Comparison of ENCODE assay signal across 17 mouse cellular contexts in the genomic region with DNA sequence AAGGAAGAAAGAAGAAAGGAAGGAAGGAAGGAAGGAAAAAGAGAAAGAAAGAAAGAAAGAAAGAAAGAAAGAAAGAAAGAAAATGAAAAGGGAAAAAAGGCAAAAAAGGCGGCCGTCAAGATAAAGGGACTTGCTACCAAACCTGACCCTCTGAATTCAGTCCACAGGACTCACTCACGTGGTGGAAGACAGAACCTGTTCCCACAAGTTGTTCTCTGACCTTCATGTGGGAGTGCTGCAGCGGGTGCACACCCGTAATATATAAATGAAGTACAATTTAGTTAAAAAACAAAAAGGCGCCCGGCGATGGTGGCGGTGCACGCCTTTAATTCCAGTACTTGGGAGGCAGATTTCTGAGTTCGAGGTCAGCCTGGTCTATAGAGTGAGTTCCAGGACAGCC. TPM values are rescaled to one million over a fixed set of nuclear protein-coding genes. Genes with fewer than 3 reads are reported as not detected.
DNase-seq lines count a peak whose midpoint lies in the region; ATAC-seq lines count a peak whose summit lies in the region.
"Had no signal": no experiment of that assay in that cellular context is flagged by ENCODE, and none has a peak within 500 bp of the region (broad histone marks: within the 10 kb centered on the region; RNA-seq: fewer than 3 reads in every experiment).

No protein-coding gene starts in this region.

- H3K9ac ChIP-seq in hindbrain, embryonic 12.5 days: peak overlapping the region; percentile 48; the same call in 1 of the 2 replicates
- H3K9ac ChIP-seq in hindbrain, embryonic 16.5 days (ENCODE audit: low read depth, low read length): no peak overlapping the region
- H3K9ac ChIP-seq in midbrain, embryonic 12.5 days (replicated peaks): no peak overlapping the region
- H3K9ac ChIP-seq in forebrain, embryonic 12.5 days: peak overlapping the region; percentile 99; the same call in 1 of the 2 replicates
- no peak overlapping the region for H3K9ac ChIP-seq in midbrain, embryonic 14.5 days (replicated peaks; ENCODE audit: low read length)
- H3K9ac ChIP-seq: liver, embryonic 15.5 days; stomach, embryonic 15.5 days had no signal

- no peak for DNase-seq in midbrain, embryonic 10.5 days (ENCODE audit: low spot score)
- no peak for DNase-seq in midbrain, embryonic 14.5 days
- DNase-seq in left cerebral cortex, postnatal 25 days (ENCODE audit: low spot score in 2 of 2): no peak
- DNase-seq in ovary, postnatal 10 days (ENCODE audit: low spot score): no peak
- DNase-seq: cerebellum, postnatal 14 days; layer of hippocampus, adult 9-11 months; lung, postnatal 4 days; thymus, postnatal 25 days had no signal

- ATAC-seq in hindbrain, embryonic 12.5 days (ENCODE audit: low FRiP score): no peak
- no peak for ATAC-seq in hindbrain, embryonic 16.5 days
- ATAC-seq in midbrain, embryonic 12.5 days (ENCODE audit: low FRiP score, low read depth): no peak
- no peak for ATAC-seq in forebrain, embryonic 12.5 days (ENCODE audit: low FRiP score)
- no peak for ATAC-seq in midbrain, embryonic 14.5 days (ENCODE audit: low FRiP score, low TSS enrichment)
- ATAC-seq: activated CD4-positive, CD25-positive, alpha-beta regulatory T cell, adult 4 months had no signal

- H3K4me3 ChIP-seq in hindbrain, embryonic 12.5 days: peak overlapping the region; percentile 94; the same call in 1 of the 2 replicates
- no peak overlapping the region for H3K4me3 ChIP-seq in hindbrain, embryonic 16.5 days (ENCODE audit: low read length)
- peak overlapping the region; percentile 96; the same call in 1 of the 2 replicates for H3K4me3 ChIP-seq in midbrain, embryonic 12.5 days
- no peak overlapping the region for H3K4me3 ChIP-seq in midbrain, embryonic 10.5 days
- no peak overlapping the region for H3K4me3 ChIP-seq in forebrain, embryonic 12.5 days (replicated peaks)
- peak overlapping the region; percentile 52 for H3K4me3 ChIP-seq in midbrain, embryonic 14.5 days (replicated peaks; ENCODE audit: low read depth, low read length)
- H3K4me3 ChIP-seq: liver, embryonic 15.5 days; stomach, embryonic 15.5 days had no signal

- no peaks in the 10 kb centered on the region for H3K9me3 ChIP-seq in hindbrain, embryonic 12.5 days (replicated peaks)
- H3K9me3 ChIP-seq in hindbrain, embryonic 16.5 days (ENCODE audit: control insufficient read depth, low read length): no peaks in the 10 kb centered on the region
- H3K9me3 ChIP-seq in midbrain, embryonic 12.5 days: no peaks in the 10 kb centered on the region
- no peaks in the 10 kb centered on the region for H3K9me3 ChIP-seq in midbrain, embryonic 10.5 days (replicated peaks)
- no peaks in the 10 kb centered on the region for H3K9me3 ChIP-seq in forebrain, embryonic 12.5 days
- no peaks in the 10 kb centered on the region for H3K9me3 ChIP-seq in midbrain, embryonic 14.5 days (ENCODE audit: control insufficient read depth, low read length)
- H3K9me3 ChIP-seq: liver, embryonic 15.5 days; stomach, embryonic 15.5 days had no signal

- H3K27me3 ChIP-seq in hindbrain, embryonic 12.5 days: no peaks in the 10 kb centered on the region
- no peaks in the 10 kb centered on the region for H3K27me3 ChIP-seq in hindbrain, embryonic 16.5 days (replicated peaks; ENCODE audit: control insufficient read depth, insufficient read depth, low read length)
- no peaks in the 10 kb centered on the region for H3K27me3 ChIP-seq in midbrain, embryonic 12.5 days
- H3K27me3 ChIP-seq in midbrain, embryonic 10.5 days (ENCODE audit: low read depth, poor library complexity, severe bottlenecking): no peaks in the 10 kb centered on the region
- no peaks in the 10 kb centered on the region for H3K27me3 ChIP-seq in forebrain, embryonic 12.5 days
- H3K27me3 ChIP-seq in midbrain, embryonic 14.5 days (ENCODE audit: control insufficient read depth, insufficient read depth, low read length): no peaks in the 10 kb centered on the region
- H3K27me3 ChIP-seq: stomach, embryonic 15.5 days had no signal

- peaks cover 16% of the 10 kb centered on the region; the same call in 1 of the 2 replicates for H3K36me3 ChIP-seq in hindbrain, embryonic 12.5 days
- no peaks in the 10 kb centered on the region for H3K36me3 ChIP-seq in hindbrain, embryonic 16.5 days (ENCODE audit: control insufficient read depth, insufficient read depth, low read length)
- peaks cover 18% of the 10 kb centered on the region for H3K36me3 ChIP-seq in midbrain, embryonic 12.5 days
- H3K36me3 ChIP-seq in midbrain, embryonic 10.5 days: peaks cover 22% of the 10 kb centered on the region
- peaks cover 15% of the 10 kb centered on the region for H3K36me3 ChIP-seq in forebrain, embryonic 12.5 days (replicated peaks)
- peaks cover 14% of the 10 kb centered on the region; the same call in 1 of the 2 replicates for H3K36me3 ChIP-seq in midbrain, embryonic 14.5 days (ENCODE audit: control insufficient read depth, insufficient read depth, low read length)
- H3K36me3 ChIP-seq: liver, embryonic 15.5 days; stomach, embryonic 15.5 days had no signal

- peak overlapping the region; percentile 62; the same call in 1 of the 2 replicates for H3K27ac ChIP-seq in hindbrain, embryonic 12.5 days
- H3K27ac ChIP-seq in hindbrain, embryonic 16.5 days (ENCODE audit: low read depth, low read length): no peak overlapping the region
- no peak overlapping the region for H3K27ac ChIP-seq in midbrain, embryonic 12.5 days (replicated peaks)
- H3K27ac ChIP-seq in midbrain, embryonic 10.5 days (replicated peaks): no peak overlapping the region
- no peak overlapping the region for H3K27ac ChIP-seq in forebrain, embryonic 12.5 days
- H3K27ac ChIP-seq in midbrain, embryonic 14.5 days (replicated peaks; ENCODE audit: low read depth, low read length): no peak overlapping the region
- H3K27ac ChIP-seq: liver, embryonic 15.5 days had no signal

- peak overlapping the region; percentile 93 for H3K4me2 ChIP-seq in hindbrain, embryonic 12.5 days (replicated peaks)
- no peak overlapping the region for H3K4me2 ChIP-seq in hindbrain, embryonic 16.5 days (ENCODE audit: low read length)
- peak overlapping the region; percentile 95 for H3K4me2 ChIP-seq in midbrain, embryonic 12.5 days (replicated peaks)
- H3K4me2 ChIP-seq in forebrain, embryonic 12.5 days: peak overlapping the region; percentile 93; the same call in 1 of the 2 replicates
- H3K4me2 ChIP-seq in midbrain, embryonic 14.5 days (ENCODE audit: low read length): peak overlapping the region; percentile 98
- H3K4me2 ChIP-seq: liver, embryonic 15.5 days had no signal

- intact Hi-C loops in left cerebral cortex, postnatal 25 days (cut with DNase I): no loop called here

- 86% methylated on average over 11 of the region's 11 CpGs for WGBS in hindbrain, embryonic 12.5 days
- 82% methylated on average over 11 of the region's 11 CpGs for WGBS in hindbrain, embryonic 16.5 days
- WGBS in midbrain, embryonic 12.5 days: 91% methylated on average over 11 of the region's 11 CpGs
- 85% methylated on average over 11 of the region's 11 CpGs for WGBS in midbrain, embryonic 10.5 days
- 81% methylated on average over 11 of the region's 11 CpGs for WGBS in forebrain, embryonic 12.5 days
- WGBS in midbrain, embryonic 14.5 days: 87% methylated on average over 11 of the region's 11 CpGs

- H3K4me1 ChIP-seq in hindbrain, embryonic 12.5 days: peaks cover 48% of the 10 kb centered on the region
- H3K4me1 ChIP-seq in hindbrain, embryonic 16.5 days (ENCODE audit: control insufficient read depth, insufficient read depth, low read depth, low read length): peaks cover 37% of the 10 kb centered on the region
- H3K4me1 ChIP-seq in midbrain, embryonic 12.5 days: peaks cover 47% of the 10 kb centered on the region
- peaks cover 54% of the 10 kb centered on the region for H3K4me1 ChIP-seq in midbrain, embryonic 10.5 days
- peaks cover 51% of the 10 kb centered on the region for H3K4me1 ChIP-seq in forebrain, embryonic 12.5 days
- peaks cover 46% of the 10 kb centered on the region for H3K4me1 ChIP-seq in midbrain, embryonic 14.5 days (ENCODE audit: control insufficient read depth, insufficient read depth, low read length)

RNA-seq across cellular contexts. Expression of gene Mex3a, which starts 3.5 kb away (rescaled TPM):
- 44.2 and 44.5 TPM in 2 replicates for polyA plus RNA-seq in hindbrain, embryonic 12.5 days (2016; fragmentation: Nextera tagmentation; extraction: Ambion mirVana)
- polyA plus RNA-seq in hindbrain, embryonic 16.5 days (2015; fragmentation: Nextera tagmentation; extraction: Ambion mirVana): 20.4 and 22.1 TPM in 2 replicates
- 47.8 and 49.9 TPM in 2 replicates for polyA plus RNA-seq in midbrain, embryonic 12.5 days (2016; fragmentation: Nextera tagmentation; extraction: Ambion mirVana)
- 27.7 and 33.8 TPM in 2 replicates for polyA plus RNA-seq in midbrain, embryonic 10.5 days (2016; fragmentation: Nextera tagmentation; extraction: Ambion mirVana)
- polyA plus RNA-seq in forebrain, embryonic 12.5 days (2016; fragmentation: Nextera tagmentation; extraction: Ambion mirVana): 51.0 and 53.2 TPM in 2 replicates
- polyA plus RNA-seq in midbrain, embryonic 14.5 days (2014; fragmentation: Nextera tagmentation; extraction: Ambion mirVana): 50.8 and 51.8 TPM in 2 replicates
- 1 to 10 TPM; 2.8 to 3.0 TPM for total RNA-seq in left cerebral cortex, postnatal 25 days (2021)

RNA-seq across cellular contexts. Expression of gene Lmna, which starts 18.9 kb away (rescaled TPM):
- 48.9 and 61.6 TPM in 2 replicates for polyA plus RNA-seq in hindbrain, embryonic 12.5 days (2016; fragmentation: Nextera tagmentation; extraction: Ambion mirVana)
- polyA plus RNA-seq in hindbrain, embryonic 16.5 days (2015; fragmentation: Nextera tagmentation; extraction: Ambion mirVana): 62.3 and 70.4 TPM in 2 replicates
- polyA plus RNA-seq in midbrain, embryonic 12.5 days (2016; fragmentation: Nextera tagmentation; extraction: Ambion mirVana): 34.3 and 42.8 TPM in 2 replicates
- polyA plus RNA-seq in midbrain, embryonic 10.5 days (2016; fragmentation: Nextera tagmentation; extraction: Ambion mirVana): 13.5 and 18.3 TPM in 2 replicates
- polyA plus RNA-seq in forebrain, embryonic 12.5 days (2016; fragmentation: Nextera tagmentation; extraction: Ambion mirVana): 23.2 and 25.8 TPM in 2 replicates
- 31.0 and 34.3 TPM in 2 replicates for polyA plus RNA-seq in midbrain, embryonic 14.5 days (2014; fragmentation: Nextera tagmentation; extraction: Ambion mirVana)
- total RNA-seq in left cerebral cortex, postnatal 25 days (2021): 10 to 100 TPM; 42.1 to 48.7 TPM

RNA-seq across cellular contexts. Expression of gene Rab25, which starts 19.5 kb away (rescaled TPM):
- polyA plus RNA-seq in hindbrain, embryonic 12.5 days (2016; fragmentation: Nextera tagmentation; extraction: Ambion mirVana): 1.5 and 2.4 TPM in 2 replicates
- 0.15 TPM in 1 of 2 replicates, not detected in the other for polyA plus RNA-seq in hindbrain, embryonic 16.5 days (2015; fragmentation: Nextera tagmentation; extraction: Ambion mirVana)
- polyA plus RNA-seq in midbrain, embryonic 12.5 days (2016; fragmentation: Nextera tagmentation; extraction: Ambion mirVana): 0.21 and 0.47 TPM in 2 replicates
- polyA plus RNA-seq in midbrain, embryonic 10.5 days (2016; fragmentation: Nextera tagmentation; extraction: Ambion mirVana): 0.49 and 0.79 TPM in 2 replicates
- polyA plus RNA-seq in forebrain, embryonic 12.5 days (2016; fragmentation: Nextera tagmentation; extraction: Ambion mirVana): 0.82 and 1.2 TPM in 2 replicates
- not detected in 2 replicates for polyA plus RNA-seq in midbrain, embryonic 14.5 days (2014; fragmentation: Nextera tagmentation; extraction: Ambion mirVana)
- total RNA-seq in left cerebral cortex, postnatal 25 days (2021): not detected
- total RNA-seq: heart, postnatal 25 days; left cerebral cortex, postnatal 14 days had no signal
- polyA plus RNA-seq: activated CD4-positive, CD25-positive, alpha-beta regulatory T cell, adult 4 months; liver, embryonic 15.5 days had no signal

RNA-seq across cellular contexts. Expression of gene Lamtor2, which starts 24.2 kb away (rescaled TPM):
- 124 and 140 TPM in 2 replicates for polyA plus RNA-seq in hindbrain, embryonic 12.5 days (2016; fragmentation: Nextera tagmentation; extraction: Ambion mirVana)
- 184 and 218 TPM in 2 replicates for polyA plus RNA-seq in hindbrain, embryonic 16.5 days (2015; fragmentation: Nextera tagmentation; extraction: Ambion mirVana)
- 137 and 152 TPM in 2 replicates for polyA plus RNA-seq in midbrain, embryonic 12.5 days (2016; fragmentation: Nextera tagmentation; extraction: Ambion mirVana)
- 175 and 192 TPM in 2 replicates for polyA plus RNA-seq in midbrain, embryonic 10.5 days (2016; fragmentation: Nextera tagmentation; extraction: Ambion mirVana)
- polyA plus RNA-seq in forebrain, embryonic 12.5 days (2016; fragmentation: Nextera tagmentation; extraction: Ambion mirVana): 137 and 138 TPM in 2 replicates
- 93.4 and 154 TPM in 2 replicates for polyA plus RNA-seq in midbrain, embryonic 14.5 days (2014; fragmentation: Nextera tagmentation; extraction: Ambion mirVana)
- 10 to 100 TPM; 96.9 to 99.5 TPM for total RNA-seq in left cerebral cortex, postnatal 25 days (2021)

RNA-seq across cellular contexts. Expression of gene Ubqln4, which starts 24.9 kb away (rescaled TPM):
- polyA plus RNA-seq in hindbrain, embryonic 12.5 days (2016; fragmentation: Nextera tagmentation; extraction: Ambion mirVana): 59.4 and 60.7 TPM in 2 replicates
- 40.1 and 44.4 TPM in 2 replicates for polyA plus RNA-seq in hindbrain, embryonic 16.5 days (2015; fragmentation: Nextera tagmentation; extraction: Ambion mirVana)
- 64.7 and 71.2 TPM in 2 replicates for polyA plus RNA-seq in midbrain, embryonic 12.5 days (2016; fragmentation: Nextera tagmentation; extraction: Ambion mirVana)
- 71.1 and 74.1 TPM in 2 replicates for polyA plus RNA-seq in midbrain, embryonic 10.5 days (2016; fragmentation: Nextera tagmentation; extraction: Ambion mirVana)
- polyA plus RNA-seq in forebrain, embryonic 12.5 days (2016; fragmentation: Nextera tagmentation; extraction: Ambion mirVana): 64.1 and 64.4 TPM in 2 replicates
- polyA plus RNA-seq in midbrain, embryonic 14.5 days (2014; fragmentation: Nextera tagmentation; extraction: Ambion mirVana): 42.4 and 47.8 TPM in 2 replicates
- total RNA-seq in left cerebral cortex, postnatal 25 days (2021): 100 to 1,000 TPM; 128 to 129 TPM

Comparison
In these comparisons a context has a peak if more than half of its experiments do, and no peak if none do; other contexts are left out.
1. H3K4me3 ChIP-seq: peak in hindbrain, embryonic 12.5 days (single experiment), midbrain, embryonic 12.5 days (single experiment) and midbrain, embryonic 14.5 days (single experiment); none in hindbrain, embryonic 16.5 days (single experiment), midbrain, embryonic 10.5 days (single experiment) and forebrain, embryonic 12.5 days (single experiment).
2. H3K9ac ChIP-seq: peak in hindbrain, embryonic 12.5 days (single experiment) and forebrain, embryonic 12.5 days (single experiment); none in hindbrain, embryonic 16.5 days (single experiment), midbrain, embryonic 12.5 days (single experiment) and midbrain, embryonic 14.5 days (single experiment).